Mouse (Mus musculus) embryonic facial prominence, embryonic 12.5 days (tissue): Measurements from ENCODE around the gene Stoml2. TPM values are rescaled to one million over a fixed set of nuclear protein-coding genes. Genes with fewer than 3 reads are reported as not detected.
"Not testable (repeated sequence)": the region's sequence is repeated elsewhere in the genome, so short reads cannot be mapped to it uniquely, and the experiment has no call there.

ENCODE experiments used
- ATAC-seq: fragments of 200-750 bp; cut with Nextera tagmentation; 2 replicates; pipeline ENCODE4 v1.8.0; 2017; ENCODE audit not compliant: insufficient number of reproducible peaks, insufficient read depth, low FRiP score, low TSS enrichment
- H3K27ac ChIP-seq: fragments of 300-500 bp; sonication (generic); 2 replicates; pipeline ENCODE4 v1.5.1; 2016; ENCODE audit warnings: mild to moderate bottlenecking
- H3K27me3 ChIP-seq: fragments of 300-500 bp; sonication (generic); 2 replicates; pipeline ENCODE4 v1.6.1; 2016; ENCODE audit warnings: mild to moderate bottlenecking, moderate library complexity
- H3K36me3 ChIP-seq: fragments of 300-500 bp; sonication (generic); 2 replicates; pipeline ENCODE4 v1.6.1; 2016; ENCODE audit warnings: mild to moderate bottlenecking
- H3K4me1 ChIP-seq: fragments of 300-500 bp; sonication (generic); 2 replicates; pipeline ENCODE4 v1.6.1; 2016
- H3K4me2 ChIP-seq: fragments of 300-500 bp; sonication (generic); replicated peaks from 2 replicates; pipeline ENCODE4 v1.6.1; 2016; ENCODE audit warnings: mild to moderate bottlenecking, moderate library complexity
- H3K4me3 ChIP-seq: fragments of 300-500 bp; sonication (generic); 2 replicates; pipeline ENCODE4 v1.5.1; 2016; ENCODE audit warnings: mild to moderate bottlenecking
- H3K9ac ChIP-seq: fragments of 300-500 bp; sonication (generic); 2 replicates; pipeline ENCODE4 v1.6.1; 2016; ENCODE audit warnings: mild to moderate bottlenecking, moderate library complexity
- H3K9me3 ChIP-seq: fragments of 300-500 bp; sonication (generic); 2 replicates; pipeline ENCODE4 v1.6.1; 2016; ENCODE audit warnings: mild to moderate bottlenecking, moderate library complexity
- WGBS: fragments of 180-500 bp; shearing (Covaris S2); methylation state at CpG from one replicate; pipeline ENCODE4 v1.1.7; 2016; 5-methylcytosine and 5-hydroxymethylcytosine counted together
- polyA plus RNA-seq: library from polyadenylated mRNA; unstranded; fragments of >200 nt; fragmentation: Nextera tagmentation; extraction: Ambion mirVana; gene quantifications from 2 replicates; pipeline ENCODE4 v1.2.1, GENCODE M21; 2016

Stoml2 gene
- polyA plus RNA-seq, 1 experiment from 2014 or later = 333 TPM

GRCm38 (mm10) chr4:43019641-43020465, 11.7 kb downstream of the Stoml2 start:
- Histone ChIP-seq H3K27ac (no peak overlapping the region), H3K4me3 (no peak overlapping the region), H3K27me3 (no peaks in the 10 kb centered on the region), H3K9ac (no peak overlapping the region), H3K36me3 (peaks cover 66% of the 10 kb centered on the region), H3K4me2 (no peak overlapping the region), H3K4me1 (peaks cover 7% of the 10 kb centered on the region), H3K9me3 (no peaks in the 10 kb centered on the region)
- whole genome bisulfite sequencing = 93% methylated on average over 23 of the region's 23 CpGs
- no peak for ATAC-seq

- WGBS = 94% methylated on average over 10 of the region's 10 CpGs
- peaks cover 66% of the 10 kb centered on the region for H3K36me3 ChIP-seq
- 0 out of 2 replicates have a peak, but pooled peaks cover under 1% of the 10 kb centered on the region for H3K4me1 ChIP-seq
- ATAC-seq = no peak
- H3K27ac ChIP-seq = no peak overlapping the region
- H3K27me3 ChIP-seq = no peaks in the 10 kb centered on the region
- no peaks in the 10 kb centered on the region for H3K9me3 ChIP-seq
- no peak overlapping the region for H3K9ac ChIP-seq
- no peak overlapping the region for H3K4me3 ChIP-seq
- H3K4me2 ChIP-seq = no peak overlapping the region
Observed at GRCm38 (mm10) chr4:43019176-43019575, 12.3 kb downstream of the Stoml2 start.

GRCm38 (mm10) chr4:43018156-43018555, 13.4 kb downstream of the Stoml2 start:
- Histone ChIP-seq H3K27ac (no peak overlapping the region), H3K9ac (no peak overlapping the region), H3K27me3 (no peaks in the 10 kb centered on the region), H3K9me3 (no peaks in the 10 kb centered on the region), H3K4me3 (no peak overlapping the region), H3K4me1 (no peaks in the 10 kb centered on the region), H3K4me2 (no peak overlapping the region), H3K36me3 (peaks cover 61% of the 10 kb centered on the region)
- WGBS = 84% methylated on average over 4 of the region's 4 CpGs
- no peak for ATAC-seq

DNA sequence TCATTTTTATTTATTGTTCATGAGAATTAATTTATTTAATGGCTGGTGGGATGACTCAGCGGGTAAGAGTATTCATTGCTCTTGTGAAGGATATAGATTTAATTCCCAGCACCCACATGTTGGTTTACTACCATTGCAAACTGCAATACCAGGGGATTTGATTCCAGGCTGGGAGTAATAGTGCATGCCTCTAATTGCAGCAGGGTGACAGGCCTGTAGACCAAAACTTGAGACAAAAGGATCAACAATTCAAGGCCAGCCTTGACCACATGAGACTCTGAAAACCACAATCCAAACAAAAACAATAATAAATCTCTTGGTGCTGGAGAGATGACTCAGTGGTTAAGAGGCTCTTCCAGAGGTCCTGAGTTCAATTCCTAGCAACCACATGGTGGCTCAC, 19.4 kb downstream of the Stoml2 start:
- 98% methylated on average over 1 of the region's 1 CpGs for WGBS
- Histone ChIP-seq H3K4me3 (no peak overlapping the region), H3K9me3 (no peaks in the 10 kb centered on the region), H3K4me2 (no peak overlapping the region), H3K4me1 (peaks cover 8% of the 10 kb centered on the region), H3K36me3 (peaks cover 6% of the 10 kb centered on the region; the same call in 1 of the 2 replicates), H3K9ac (no peak overlapping the region), H3K27me3 (no peaks in the 10 kb centered on the region), H3K27ac (no peak overlapping the region)
- no peak for ATAC-seq

DNA sequence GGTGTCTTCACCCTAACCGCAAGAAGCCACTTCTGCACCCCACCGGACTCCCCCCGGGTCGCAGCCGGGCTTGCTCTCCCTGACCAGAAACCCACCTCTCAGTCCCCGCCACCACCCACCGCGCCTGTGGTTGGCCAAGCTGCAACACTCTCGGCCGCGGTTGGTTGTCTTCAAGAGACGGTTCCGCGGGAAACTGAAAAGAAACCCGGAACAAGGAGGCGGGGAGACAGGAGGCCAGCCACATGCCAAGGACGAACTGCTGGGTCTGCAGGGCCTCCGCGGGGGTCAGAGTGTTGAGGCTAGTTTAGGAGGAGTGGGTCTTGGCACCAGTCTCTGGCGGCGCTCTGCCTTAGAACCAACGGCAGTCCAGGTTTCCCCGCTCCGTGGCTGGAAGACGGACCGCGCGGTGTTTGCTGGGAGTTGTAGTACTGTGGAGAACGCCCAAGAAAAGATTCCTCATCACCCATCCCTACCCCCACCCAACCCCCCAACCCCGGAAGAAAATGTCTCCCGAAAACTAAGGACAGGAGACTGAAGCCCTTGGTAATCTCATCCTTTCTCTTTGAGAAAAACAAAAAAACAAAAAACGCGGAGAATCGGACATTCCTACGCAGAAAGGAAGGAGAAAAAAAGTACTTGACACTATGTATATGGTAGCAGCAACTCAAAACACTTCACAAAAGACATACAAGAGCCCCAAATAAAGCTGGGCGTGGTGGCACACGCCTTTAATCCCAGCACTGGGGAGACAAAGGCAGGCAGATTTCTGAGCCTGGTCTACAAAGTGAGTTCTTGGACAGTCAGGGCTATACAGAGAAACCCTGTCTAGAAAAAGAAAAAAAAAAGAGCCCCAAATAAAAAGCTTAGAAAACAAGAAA, 21.1 kb downstream of the Stoml2 start, which contains the start of gene Fancg:
Gene Fancg, minus strand, starts transcription at position 346 of the 878 bp plus-strand sequence.
- H3K27me3 ChIP-seq = no peaks in the 10 kb centered on the region
- no peaks in the 10 kb centered on the region for H3K9me3 ChIP-seq
- peak within 1 kb of the TSS; percentile 50; the same call in 1 of the 2 replicates for H3K27ac ChIP-seq
- H3K4me1 ChIP-seq = peaks cover 8% of the 10 kb centered on the region
- under 1% methylated on average over 37 of the region's 37 CpGs for WGBS
- ATAC-seq = peak; percentile 90
- peaks cover 6% of the 10 kb centered on the region; the same call in 1 of the 2 replicates for H3K36me3 ChIP-seq
- peak within 1 kb of the TSS; percentile 66 for H3K9ac ChIP-seq
- H3K4me2 ChIP-seq = peak within 1 kb of the TSS; percentile 83
- H3K4me3 ChIP-seq = peak within 1 kb of the TSS; percentile 67

DNA sequence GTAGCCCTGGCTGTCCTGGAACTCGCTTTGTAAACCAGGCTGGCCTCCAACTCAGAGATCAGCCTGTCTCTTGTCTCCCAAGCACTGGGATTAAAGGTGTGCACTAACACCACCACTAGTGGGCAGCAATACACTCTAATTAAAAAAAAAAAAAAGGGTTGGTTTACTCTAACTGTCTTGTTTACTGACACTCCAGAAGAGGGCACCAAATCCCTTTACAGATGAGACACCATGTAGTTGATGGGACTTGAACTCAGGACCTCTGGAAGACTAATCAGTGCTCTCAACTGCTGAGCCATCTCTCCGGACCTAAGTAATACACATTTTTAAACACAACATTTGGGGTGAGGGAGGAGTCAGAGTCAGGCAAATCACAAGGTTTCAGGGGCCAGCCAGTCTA, 25.7 kb downstream of the Stoml2 start:
- H3K9ac ChIP-seq = no peak overlapping the region
- no peak overlapping the region for H3K27ac ChIP-seq
- no peak overlapping the region for H3K4me3 ChIP-seq
- H3K4me1 ChIP-seq = peaks cover 8% of the 10 kb centered on the region
- peaks cover 17% of the 10 kb centered on the region; the same call in 1 of the 2 replicates for H3K36me3 ChIP-seq
- ATAC-seq = no peak
- no peaks in the 10 kb centered on the region for H3K27me3 ChIP-seq
- WGBS = 70% methylated on average over 2 of the region's 2 CpGs
- no peak overlapping the region for H3K4me2 ChIP-seq
- no peaks in the 10 kb centered on the region for H3K9me3 ChIP-seq

GRCm38 (mm10) chr4:43004951-43005350, 26.6 kb downstream of the Stoml2 start:
- Histone ChIP-seq H3K36me3 (peaks cover 17% of the 10 kb centered on the region; the same call in 1 of the 2 replicates), H3K4me2 (no peak overlapping the region), H3K4me3 (no peak overlapping the region), H3K9ac (no peak overlapping the region), H3K4me1 (peaks cover 8% of the 10 kb centered on the region), H3K9me3 (no peaks in the 10 kb centered on the region), H3K27ac (no peak overlapping the region), H3K27me3 (no peaks in the 10 kb centered on the region)
- ATAC-seq = no peak
- 93% methylated on average over 3 of the region's 3 CpGs for WGBS

- Histone ChIP-seq H3K27ac (no peak overlapping the region), H3K4me3 (no peak overlapping the region), H3K27me3 (no peaks in the 10 kb centered on the region), H3K9me3 (no peaks in the 10 kb centered on the region), H3K36me3 (peaks cover 17% of the 10 kb centered on the region; the same call in 1 of the 2 replicates), H3K4me2 (no peak overlapping the region), H3K4me1 (peaks cover 12% of the 10 kb centered on the region), H3K9ac (no peak overlapping the region)
- no peak for ATAC-seq
- WGBS = 78% methylated on average over 12 of the region's 12 CpGs
Observed at GRCm38 (mm10) chr4:43002756-43003439, 28.6 kb downstream of the Stoml2 start.

- Histone ChIP-seq H3K27ac (peak overlapping the region; percentile 90; the same call in 1 of the 2 replicates), H3K9me3 (no peaks in the 10 kb centered on the region), H3K4me2 (no peak overlapping the region), H3K9ac (no peak overlapping the region), H3K4me3 (no peak overlapping the region), H3K27me3 (no peaks in the 10 kb centered on the region), H3K4me1 (peaks cover 16% of the 10 kb centered on the region), H3K36me3 (peaks cover 16% of the 10 kb centered on the region; the same call in 1 of the 2 replicates)
- 90% methylated on average over 2 of the region's 2 CpGs for WGBS
- no peak for ATAC-seq
Observed at GRCm38 (mm10) chr4:43001272-43001671, 30.2 kb downstream of the Stoml2 start.

DNA sequence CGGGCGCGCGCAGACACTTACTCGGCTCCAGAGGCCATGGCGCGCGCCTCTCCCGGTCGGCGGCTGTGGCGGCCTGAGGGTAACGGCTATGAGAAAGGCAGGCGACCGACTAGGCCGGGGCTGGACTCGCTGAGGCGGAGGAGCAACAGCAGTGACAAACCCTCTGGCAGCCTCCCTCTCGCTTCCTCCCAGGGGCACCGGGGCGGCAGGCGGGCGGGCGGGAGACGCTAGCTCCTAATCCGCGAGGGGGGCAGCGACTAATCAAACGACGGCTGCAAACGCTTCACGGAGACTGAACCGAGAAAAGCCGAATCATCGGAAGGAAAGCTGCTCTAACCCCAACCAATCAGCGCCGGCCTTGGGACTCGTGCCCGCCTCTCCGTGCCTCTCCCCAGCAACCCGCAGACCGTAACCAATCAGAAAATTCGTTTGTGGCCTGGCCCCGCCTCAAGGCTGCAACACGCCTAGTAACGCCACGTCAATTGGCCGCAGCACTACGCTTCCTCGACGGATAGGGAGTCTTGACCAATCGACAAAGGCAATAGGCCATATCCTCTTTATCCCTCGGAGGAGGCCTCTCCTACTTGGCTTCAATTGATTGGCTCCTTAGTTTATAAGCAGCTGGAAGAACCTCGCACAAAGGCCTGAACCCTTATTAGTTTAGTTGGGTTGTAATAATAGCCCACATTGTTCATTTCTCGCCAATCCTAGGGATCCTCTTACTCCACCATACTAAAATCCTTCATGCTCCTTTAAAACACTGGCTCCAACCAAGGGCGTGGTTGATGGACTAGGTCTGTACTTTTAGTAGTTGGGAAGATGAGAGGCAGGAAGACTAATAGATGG, 31.1 kb downstream of the Stoml2 start, which contains the start of gene Vcp:
Gene Vcp, minus strand, starts transcription at position 367 of the 846 bp plus-strand sequence.
- peak within 1 kb of the TSS; percentile 94 for H3K4me3 ChIP-seq
- ATAC-seq = peak; percentile 96
- peaks cover 16% of the 10 kb centered on the region for H3K4me1 ChIP-seq
- H3K27me3 ChIP-seq, H3K9me3 ChIP-seq: not testable (repeated sequence)
- WGBS = 1% methylated on average over 52 of the region's 56 CpGs
- peak within 1 kb of the TSS; percentile 98 for H3K9ac ChIP-seq
- peaks cover 18% of the 10 kb centered on the region for H3K36me3 ChIP-seq
- peak within 1 kb of the TSS; percentile 100 for H3K27ac ChIP-seq
- H3K4me2 ChIP-seq = peak within 1 kb of the TSS; percentile 89
